Comparison of ENCODE assay signal across 1 mouse cellular context in the genomic region with DNA sequence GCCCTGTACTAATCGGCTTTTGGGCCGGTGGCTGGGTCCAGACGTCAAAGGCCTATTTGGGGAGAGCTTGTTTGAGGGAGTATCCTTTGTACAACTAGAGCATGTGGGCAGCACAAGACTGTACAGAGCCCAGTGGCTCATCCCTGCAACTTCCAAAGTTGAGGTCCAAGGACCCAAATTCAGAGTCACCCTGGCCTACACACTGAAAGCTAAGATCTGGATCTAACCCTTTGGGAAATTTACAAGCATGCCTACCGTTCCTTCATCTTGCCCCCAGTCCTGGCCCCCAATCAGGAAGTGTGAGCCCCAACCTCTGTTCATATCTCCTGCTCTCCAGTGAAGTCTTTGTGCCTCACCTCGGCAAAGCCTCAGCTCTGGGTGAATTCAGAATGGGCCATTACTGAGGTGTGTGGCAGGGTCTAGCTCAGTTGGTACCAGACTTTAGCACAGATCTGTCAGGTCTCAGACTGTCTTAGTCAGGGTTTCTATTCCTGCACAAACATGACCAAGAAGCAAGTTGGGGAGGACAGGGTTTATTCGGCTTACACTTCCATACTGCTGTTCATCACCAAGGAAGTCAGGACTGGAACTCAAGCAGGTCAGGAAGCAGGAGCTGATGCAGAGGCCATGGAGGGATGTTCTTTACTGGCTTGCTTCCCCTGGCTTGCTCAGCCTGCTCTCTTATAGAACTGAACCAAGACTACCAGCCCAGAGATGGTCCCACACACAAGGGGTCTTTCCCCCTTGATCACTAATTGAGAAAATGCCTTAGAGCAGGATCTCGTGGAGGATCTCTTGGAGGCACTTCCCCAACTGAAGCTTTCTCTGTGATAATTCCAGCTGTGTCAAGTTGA.
TF ChIP-seq lines count a peak whose summit lies in the region.

No protein-coding gene starts in this region.

TF ChIP-seq in MEL, 35 proteins besides CTCF, POLR2A, EP300 and RAD21:
- TF ChIP-seq POLR2AphosphoS5 (IDR thresholded peaks at IDR 0.05; ENCODE audit: borderline replicate concordance, low read depth, low read length), result peak; percentile 90; the same call in 1 of the 2 replicates
- 0 out of 2 replicates have a peak, but pooled peaks have one; percentile 52 for TF ChIP-seq ELF1 (IDR thresholded peaks at IDR 0.05; ENCODE audit: low read depth, low read length)
- peak; percentile 28; the same call in 1 of the 2 replicates for TF ChIP-seq MXI1 (IDR thresholded peaks at IDR 0.05; ENCODE audit: low read depth, low read length)
- TF ChIP-seq ETS1 (IDR thresholded peaks at IDR 0.05; ENCODE audit: low read depth, low read length), result 0 out of 2 replicates have a peak, but pooled peaks have one; percentile 16
- 0 out of 2 replicates have a peak, but pooled peaks have one; percentile 13 for TF ChIP-seq MYC (IDR thresholded peaks at IDR 0.05; ENCODE audit: low read depth, low read length)
- peak; percentile 24; the same call in 1 of the 2 replicates for TF ChIP-seq SIN3A (IDR thresholded peaks at IDR 0.05; ENCODE audit: low read length)
